Mouse (Mus musculus) gastrocnemius, postnatal 10 days (tissue): Measurements from ENCODE around the gene Mnd1. TPM values are rescaled to one million over a fixed set of nuclear protein-coding genes. Genes with fewer than 3 reads are reported as not detected.

Source experiments
- DNase-seq: peaks from one replicate; pipeline ENCODE4 v3.0.0; 2021; ENCODE audit warnings: mixed read lengths
- total RNA-seq, 2 experiments: library from RNA; stranded (reverse); gene quantifications; 2 replicates each; pipeline ENCODE4 v1.2.3; 2021

Gene Mnd1
- total RNA-seq, 2 experiments from 2014 or later: 8.1 to 8.5 TPM

- no peak for DNase-seq
Measured at GRCm38 (mm10) chr3:84041739-84042138, 113.8 kb downstream of the Mnd1 start.

GRCm38 (mm10) chr3:84040476-84041082, 115.0 kb downstream of the Mnd1 start:
- peak; percentile 62 for DNase-seq

GRCm38 (mm10) chr3:84039646-84040475, 115.7 kb downstream of the Mnd1 start, which contains the start of gene Tmem131l:
Gene Tmem131l, minus strand, starts transcription at chr3:84040175.
- DNase-seq: peak; percentile 87

GRCm38 (mm10) chr3:84038981-84039645, 116.5 kb downstream of the Mnd1 start:
- peak; percentile 41 for DNase-seq

- no peak for DNase-seq
Measured at GRCm38 (mm10) chr3:84038126-84038525, 117.5 kb downstream of the Mnd1 start.

Other genes with a start within 250 kb of the Mnd1 start
- gene Tmem131l, start 115.6 kb downstream of the Mnd1 start, total RNA-seq: 10 to 100 TPM; 26.6 to 41.5 TPM
- under 1 TPM in 1 of 2 experiments, not detected in 1; 0.31 TPM for gene Gm6525, start 18.3 kb upstream of the Mnd1 start, total RNA-seq
- 10 to 100 TPM in 1 of 2 experiments, 1 to 10 TPM in 1; 8.6 to 11.9 TPM for gene Trim2, start 151.1 kb upstream of the Mnd1 start, total RNA-seq